In genomic region chr16:44212703-44213102, GRCm38 (mm10) we compare ENCODE assay signal across 18 mouse cellular contexts. TPM values are rescaled to one million over a fixed set of nuclear protein-coding genes. Genes with fewer than 3 reads are reported as not detected.
DNase-seq lines count a peak whose midpoint lies in the region.
"Had no signal": no experiment of that assay in that cellular context is flagged by ENCODE, and none has a peak within 500 bp of the region (broad histone marks: within the 10 kb centered on the region; RNA-seq: fewer than 3 reads in every experiment).

No protein-coding gene starts in this region.

- peaks cover 3% of the 10 kb centered on the region for H3K36me3 ChIP-seq in splenic B cell, adult 2 months (ENCODE audit: control insufficient read depth, insufficient read depth, low read length, poor library complexity, severe bottlenecking)
- H3K36me3 ChIP-seq in embryonic facial prominence, embryonic 10.5 days (replicated peaks) = peaks cover 94% of the 10 kb centered on the region

- H3K27me3 ChIP-seq in splenic B cell, adult 2 months (ENCODE audit: control insufficient read depth, insufficient read depth, low read length, poor library complexity, severe bottlenecking) = no peaks in the 10 kb centered on the region
- no peaks in the 10 kb centered on the region for H3K27me3 ChIP-seq in embryonic facial prominence, embryonic 10.5 days (replicated peaks; ENCODE audit: low read depth, poor library complexity, severe bottlenecking)
- H3K27me3 ChIP-seq: embryonic facial prominence, embryonic 15.5 days; hindbrain, embryonic 12.5 days had no signal

- no peak overlapping the region for H3K4me3 ChIP-seq in embryonic facial prominence, embryonic 10.5 days
- H3K4me3 ChIP-seq: embryonic facial prominence, embryonic 15.5 days; erythroblast, embryonic 14.5 days; forebrain, embryonic 10.5 days; hindbrain, embryonic 12.5 days had no signal

- no peaks in the 10 kb centered on the region for H3K9me3 ChIP-seq in embryonic facial prominence, embryonic 10.5 days
- H3K9me3 ChIP-seq: embryonic facial prominence, embryonic 15.5 days; forebrain, embryonic 10.5 days; hindbrain, embryonic 12.5 days had no signal

- 0 out of 2 replicates have a peak, but pooled peaks cover 1% of the 10 kb centered on the region for H3K4me1 ChIP-seq in embryonic facial prominence, embryonic 10.5 days
- H3K4me1 ChIP-seq: embryonic facial prominence, embryonic 15.5 days; forebrain, embryonic 10.5 days; hindbrain, embryonic 12.5 days had no signal

- H3K27ac ChIP-seq in embryonic facial prominence, embryonic 10.5 days (replicated peaks) = no peak overlapping the region
- H3K27ac ChIP-seq: embryonic facial prominence, embryonic 15.5 days; forebrain, embryonic 10.5 days; hindbrain, embryonic 12.5 days had no signal

- WGBS in embryonic facial prominence, embryonic 10.5 days = 92% methylated on average over 7 of the region's 7 CpGs

- peak; percentile 9 for DNase-seq in lung, postnatal 36 days
- no peak for DNase-seq in lung, postnatal 25 days (ENCODE audit: low spot score)
- peak; percentile 51 for DNase-seq in A20 (ENCODE audit: low read depth, low spot score)
- peak; percentile 34 to 36 for DNase-seq in B cell, adult 2 months
- DNase-seq in splenic B cell, adult 2 months (ENCODE audit: low read depth, low spot score) = peak; percentile 51
- no peak for DNase-seq in embryonic facial prominence, embryonic 10.5 days (ENCODE audit: low spot score)
- DNase-seq: adrenal gland, adult 2 months; adrenal gland, postnatal 25 days; cerebellum, adult 18-20 months; cerebellum, adult 9-11 months; cerebellum, postnatal 36 days; gastrocnemius, postnatal 25 days; heart, postnatal 10 days; heart, postnatal 4 days had no signal

RNA-seq across cellular contexts. Expression of gene Usf3, which starts 39.7 kb away (rescaled TPM):
- polyA plus RNA-seq in embryonic facial prominence, embryonic 10.5 days (2016; fragmentation: Nextera tagmentation; extraction: Ambion mirVana) = 2.6 TPM in 2 replicates

Comparison
In these comparisons a context has a peak if more than half of its experiments do, and no peak if none do; other contexts are left out.
1. DNase-seq: peak in lung, postnatal 36 days (single experiment), A20 (single experiment), B cell, adult 2 months (2 of 2) and splenic B cell, adult 2 months (single experiment); none in lung, postnatal 25 days (single experiment) and embryonic facial prominence, embryonic 10.5 days (single experiment).